Mouse (Mus musculus) brain, embryonic 14.5 days (tissue): Measurements from ENCODE around the gene Slc25a30. TPM values are rescaled to one million over a fixed set of nuclear protein-coding genes. Genes with fewer than 3 reads are reported as not detected.
A peak's percentile ranks its signal among the peaks of the same experiment; 100 is the strongest.
"Not testable (repeated sequence)": the region's sequence is repeated elsewhere in the genome, so short reads cannot be mapped to it uniquely, and the experiment has no call there.

Source experiments
- DNase-seq: peaks from one replicate; pipeline ENCODE4 v3.0.0-alpha.2; 2011; ENCODE audit warnings: low read depth
- CTCF ChIP-seq: fragments of 200-500 bp; IDR thresholded peaks from 2 replicates; pipeline ENCODE4 v1.5.1; 2012; ENCODE audit warnings: inconsistent platforms, mild to moderate bottlenecking, moderate library complexity, borderline replicate concordance; ENCODE audit not compliant: insufficient read depth, insufficient read length; ENCODE audit errors: extremely low read depth
- POLR2A ChIP-seq: fragments of 200-500 bp; IDR thresholded peaks from 2 replicates; pipeline ENCODE4 v1.6.1; 2012; ENCODE audit warnings: mild to moderate bottlenecking, inconsistent platforms, borderline replicate concordance; ENCODE audit not compliant: poor library complexity, insufficient read depth, insufficient read length, severe bottlenecking; ENCODE audit errors: extremely low read depth
- polyA plus RNA-seq: library from polyadenylated mRNA; depleted of rRNA; stranded (reverse); fragments of >200 nt; gene quantifications from 2 replicates; pipeline ENCODE4 v1.2.3, GENCODE M21; 2012; rRNA removed

Gene Slc25a30
- polyA plus RNA-seq: 15.1 and 18.3 TPM in 2 replicates

DNA sequence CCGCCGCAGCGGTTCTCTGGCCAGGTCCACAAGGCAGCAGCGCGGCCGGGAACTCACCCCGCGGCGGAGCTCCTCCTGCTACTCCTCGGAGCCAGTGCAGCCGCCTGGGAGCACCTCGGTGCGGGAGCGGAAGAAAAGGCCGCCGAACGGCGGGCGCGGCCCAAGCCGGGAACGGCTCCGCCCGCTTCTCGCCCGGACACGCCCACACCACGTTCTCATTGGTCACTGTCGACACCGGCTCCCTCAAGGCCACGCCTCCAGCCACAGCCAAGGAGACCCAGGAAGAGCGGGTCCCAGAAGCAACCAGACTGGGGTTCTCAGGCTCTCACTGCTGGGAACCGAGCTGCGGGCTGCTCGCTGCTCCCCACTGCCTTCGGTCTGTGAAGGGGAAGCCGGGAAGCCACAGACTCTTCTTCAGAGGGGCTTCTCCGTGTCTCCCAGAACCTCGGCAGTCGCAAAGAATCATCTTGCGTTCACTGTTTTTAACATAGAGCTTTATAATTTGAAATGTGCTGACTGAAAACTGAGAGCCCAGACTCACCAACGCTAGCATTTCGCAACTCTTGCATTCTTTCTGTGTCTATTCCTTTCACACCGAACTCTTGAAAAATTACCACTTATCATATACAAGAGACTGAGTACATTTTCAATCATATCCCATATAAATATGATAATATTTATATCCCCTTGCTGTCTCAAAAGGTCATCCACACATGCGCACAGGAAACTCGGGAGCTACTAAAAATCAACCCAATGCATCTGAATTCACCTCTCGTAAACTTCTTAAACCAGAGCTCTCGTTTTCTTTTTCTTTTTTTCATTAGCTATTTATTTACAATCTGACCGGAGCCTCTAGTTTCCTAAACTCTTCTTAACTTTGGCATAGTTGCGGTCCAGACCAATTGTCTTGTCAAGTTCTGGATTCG lies at the start of gene Slc25a30:
Slc25a30 (minus strand) TSS at position 170 of the 926 bp plus-strand sequence.
- peak; percentile 99 for DNase-seq

DNA sequence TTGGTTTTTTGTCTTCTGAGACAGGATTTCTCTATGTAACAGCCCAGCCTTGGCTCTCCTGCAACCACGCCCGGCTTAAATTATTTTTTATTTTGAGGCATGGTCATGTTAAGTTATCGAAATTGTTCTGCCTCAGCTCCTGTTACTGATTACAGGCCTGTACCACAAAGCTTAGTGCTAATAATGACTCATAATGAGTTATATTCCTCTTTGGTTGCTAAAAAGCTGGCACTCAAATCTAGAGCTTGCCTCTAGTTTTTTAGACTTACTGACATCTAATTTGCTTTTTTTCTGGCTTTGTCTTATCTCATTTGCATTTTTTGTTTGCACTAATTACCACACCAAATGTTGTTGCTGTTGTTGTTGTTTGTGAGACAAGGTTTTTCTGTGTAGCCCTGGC lies 49.7 kb upstream of the Slc25a30 start:
- TF ChIP-seq CTCF (no peak), POLR2A (no peak)

More for the DNA sequence above, at the start of gene Slc25a30:
- TF ChIP-seq CTCF (no peak), POLR2A (peak; percentile 89)

DNA sequence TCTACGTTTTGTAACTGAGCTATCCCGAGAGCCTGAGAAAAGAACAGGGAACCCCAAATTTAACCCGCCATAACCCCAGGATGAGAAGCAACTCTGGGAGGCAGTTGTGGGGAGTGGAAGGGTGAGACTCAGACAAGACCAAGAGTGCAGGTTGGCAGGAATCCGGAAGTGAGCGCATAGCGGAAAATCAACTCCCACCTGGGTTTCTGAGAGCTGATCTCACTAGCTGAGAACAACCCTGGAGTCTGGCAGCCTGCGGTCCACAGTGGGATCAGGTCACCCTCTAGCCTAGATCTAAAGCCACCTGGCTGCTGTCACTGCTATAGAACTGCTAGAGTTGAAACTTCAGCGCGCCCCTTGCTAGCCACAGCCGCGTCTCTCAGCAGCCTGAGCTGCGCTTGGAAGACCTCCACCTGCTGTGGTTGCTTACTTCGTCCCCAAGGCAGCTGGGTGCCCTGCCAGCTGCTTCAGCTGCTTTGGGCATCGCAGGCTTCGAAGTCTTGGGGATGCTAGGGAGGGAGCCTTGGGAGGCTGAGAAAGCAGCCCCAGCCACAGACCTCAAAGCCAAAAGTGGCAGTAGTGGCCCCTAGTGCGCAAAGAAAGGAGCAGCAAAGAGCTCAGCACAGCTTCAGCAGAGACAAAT lies 48.0 kb upstream of the Slc25a30 start:
- no peak for TF ChIP-seq POLR2A
- TF ChIP-seq CTCF: no peak
- peak; percentile 57 for DNase-seq

More for the DNA sequence above, 49.7 kb upstream of the Slc25a30 start:
- DNase-seq: no peak

DNA sequence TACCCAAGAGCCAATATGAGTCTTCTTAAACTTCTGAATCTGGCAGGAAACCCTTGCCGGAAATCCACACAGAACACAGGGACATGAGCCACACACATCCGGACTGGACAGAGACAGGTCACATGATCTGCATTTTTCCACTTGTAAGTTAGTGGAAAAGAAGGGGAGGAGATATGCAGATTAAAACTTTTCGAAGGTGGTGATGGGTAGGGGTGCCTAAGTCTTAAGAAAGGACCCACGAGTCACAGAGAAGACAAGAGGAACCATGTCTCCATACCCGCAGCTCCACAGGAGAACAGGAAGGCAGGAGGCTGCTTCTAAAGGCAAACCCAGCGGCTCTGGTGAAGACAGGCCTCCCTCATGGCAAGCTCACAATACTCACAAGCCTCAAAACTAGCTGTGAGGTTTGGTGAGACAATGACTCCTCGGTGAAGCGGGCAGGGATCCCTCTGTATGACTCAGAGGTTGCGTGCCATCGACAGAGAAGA lies 47.5 kb upstream of the Slc25a30 start:
- DNase-seq: peak; percentile 93
- TF ChIP-seq CTCF (no peak), POLR2A (no peak; the same call in 1 of the 2 replicates)

DNA sequence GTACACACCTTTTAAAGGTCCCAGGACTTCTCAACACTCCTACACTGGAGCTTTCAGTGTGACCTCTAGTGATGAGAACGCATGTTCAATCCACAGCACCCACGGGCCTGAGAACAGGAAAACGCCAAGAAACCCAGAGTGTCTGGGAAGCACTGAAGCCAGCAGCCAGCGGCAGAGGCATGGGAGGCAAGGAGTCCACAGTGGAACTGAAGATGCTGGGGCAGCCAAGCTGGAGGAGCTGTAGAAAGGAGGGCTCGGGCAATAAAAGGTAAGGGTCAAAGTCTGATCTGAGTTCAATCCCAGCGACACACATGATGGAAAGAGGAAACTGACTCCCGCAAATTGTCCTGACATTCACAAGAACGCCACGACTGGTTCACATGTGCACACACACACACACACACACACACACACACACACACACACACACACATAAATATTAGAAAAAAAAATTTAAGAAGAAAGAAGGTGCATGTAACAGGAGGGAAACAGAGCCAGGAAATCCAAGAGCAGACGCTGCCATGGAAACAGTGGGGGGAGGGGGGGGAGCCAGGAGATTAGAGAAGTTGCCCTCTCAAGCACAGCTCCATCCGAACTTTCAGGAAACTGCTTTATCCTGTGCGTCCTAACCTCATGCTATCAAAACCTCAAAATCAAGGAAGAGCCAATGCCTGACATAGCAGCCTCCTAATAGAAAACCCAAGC lies 46.9 kb upstream of the Slc25a30 start:
- DNase-seq: no peak
- TF ChIP-seq CTCF (no peak), POLR2A (no peak)

DNA sequence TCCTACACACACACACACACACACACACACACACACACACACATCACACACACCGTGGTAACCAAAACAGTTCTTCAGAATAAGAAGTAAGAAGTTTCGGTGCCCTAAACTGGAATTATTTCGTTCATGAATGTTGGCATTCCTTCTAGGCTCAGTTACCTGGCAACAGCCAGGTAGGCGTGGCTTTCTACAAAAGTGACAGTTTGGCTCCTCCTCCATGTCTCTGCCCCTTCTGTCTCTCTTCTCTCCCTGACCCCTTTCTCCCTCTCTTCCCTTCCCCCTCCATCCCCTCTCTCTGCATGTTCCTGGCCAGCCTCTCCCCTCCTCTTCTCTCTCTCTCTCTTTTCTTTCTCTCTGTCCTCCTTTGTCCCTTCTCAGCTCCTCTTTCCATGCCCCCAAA lies 46.1 kb upstream of the Slc25a30 start:
- TF ChIP-seq POLR2A (no peak), CTCF (no peak)
- peak; percentile 46 for DNase-seq

DNA sequence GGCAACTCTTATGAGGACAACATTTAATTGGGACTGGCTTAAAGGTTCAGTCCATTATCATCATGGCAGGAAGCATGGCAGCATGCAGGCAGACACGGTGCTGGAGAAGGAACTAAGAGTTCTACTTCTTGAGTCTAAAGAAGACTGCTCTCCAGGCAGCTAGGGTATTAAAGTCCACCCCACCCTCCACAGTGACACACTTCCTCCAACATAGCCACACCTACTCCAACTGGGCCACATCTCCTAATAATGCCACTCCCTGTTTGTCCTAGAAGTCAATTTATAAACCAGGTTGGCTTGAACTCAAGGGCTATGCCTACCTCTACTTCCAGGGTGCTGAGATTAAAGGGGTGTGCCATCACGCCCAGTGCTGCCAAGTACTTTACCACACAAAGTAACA lies 45.2 kb upstream of the Slc25a30 start:
- TF ChIP-seq POLR2A: no peak
- TF ChIP-seq CTCF: no peak
- DNase-seq: no peak

DNA sequence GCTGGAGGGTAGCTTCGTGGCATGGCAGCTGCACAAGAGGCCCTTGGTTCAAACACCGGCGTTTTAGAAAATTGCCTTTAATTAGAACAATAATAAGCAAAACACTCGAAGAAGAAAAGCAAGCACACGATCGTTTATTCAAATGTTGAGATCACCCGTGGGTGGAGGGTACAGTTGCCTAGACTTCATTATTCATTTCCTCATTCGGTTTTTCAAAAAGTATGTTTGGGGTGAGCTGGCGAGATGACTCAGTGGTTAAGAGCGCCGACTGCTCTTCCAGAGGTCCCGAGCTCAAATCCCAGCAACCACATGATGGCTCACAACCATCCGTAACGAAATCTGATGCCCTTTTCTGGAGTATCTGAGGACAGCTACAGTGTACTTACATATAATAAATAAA lies 43.0 kb upstream of the Slc25a30 start:
- DNase-seq: not testable (repeated sequence)

DNA sequence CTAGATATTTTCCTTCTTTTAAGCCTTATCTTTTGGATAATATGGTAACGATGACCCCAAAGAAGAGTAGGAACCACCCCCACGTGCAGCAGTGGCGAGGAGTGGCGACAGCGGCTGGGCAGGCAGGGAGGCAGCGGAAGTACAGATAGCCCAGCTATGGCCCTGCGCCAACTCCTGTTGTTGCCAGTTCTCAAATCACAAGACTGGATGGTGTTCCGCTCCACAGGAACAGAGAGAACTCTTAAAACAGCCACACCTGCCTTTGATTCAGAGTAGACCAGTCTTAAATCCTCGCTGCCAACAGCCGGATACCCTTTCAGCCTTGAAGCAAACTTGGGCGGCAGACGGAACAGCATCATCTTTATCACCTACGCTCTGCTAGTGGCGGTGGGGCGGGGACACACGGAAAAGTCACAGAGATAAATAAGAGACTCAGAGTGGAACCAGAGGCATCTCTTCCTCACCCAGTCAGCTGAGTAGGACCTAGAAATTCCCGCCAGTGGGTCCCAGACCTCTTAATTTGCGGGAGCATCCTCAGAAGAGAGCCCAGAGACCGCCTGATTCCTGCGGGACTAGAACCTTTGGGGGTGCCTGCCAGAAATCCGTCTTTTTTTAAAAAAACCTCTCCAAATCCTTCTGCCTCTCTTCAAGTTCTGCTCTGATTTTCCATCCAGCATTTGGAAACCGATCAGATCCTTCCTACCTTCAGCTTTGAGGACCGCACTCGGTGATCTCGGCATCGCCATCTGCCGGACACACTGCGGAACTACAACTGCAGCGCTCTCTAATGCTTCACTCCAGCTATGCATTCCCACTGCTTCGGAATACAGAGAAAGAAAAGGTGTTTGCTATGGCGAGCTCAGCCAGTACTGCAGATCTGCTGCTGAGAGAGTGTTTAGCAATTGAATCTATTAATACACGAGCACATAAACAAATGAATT lies 42.3 kb upstream of the Slc25a30 start:
- TF ChIP-seq CTCF: peak; percentile 99
- no peak for TF ChIP-seq POLR2A

DNA sequence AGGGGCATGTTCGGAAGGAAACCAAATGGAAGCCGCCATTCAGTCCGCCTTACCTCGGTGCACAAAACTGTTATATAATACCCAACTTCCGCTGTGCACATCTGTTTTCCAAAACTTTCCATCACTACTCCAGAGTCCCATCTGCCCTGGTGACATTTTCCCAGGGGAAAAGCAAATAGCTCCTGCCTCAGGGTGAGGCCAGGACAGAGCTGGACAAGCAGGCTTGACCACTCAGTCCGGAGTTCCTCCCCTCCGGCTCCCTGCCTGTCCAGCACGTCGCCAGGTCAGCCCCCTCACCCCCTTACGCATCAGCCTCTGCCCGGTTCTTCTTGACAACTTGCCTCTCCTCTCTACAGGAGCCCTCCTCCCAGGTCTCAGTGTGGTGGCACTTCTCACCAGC lies 41.4 kb upstream of the Slc25a30 start:
- no peak for DNase-seq
- no peak for TF ChIP-seq CTCF

More for the DNA sequence above, 42.3 kb upstream of the Slc25a30 start:
- DNase-seq: peak; percentile 93

DNA sequence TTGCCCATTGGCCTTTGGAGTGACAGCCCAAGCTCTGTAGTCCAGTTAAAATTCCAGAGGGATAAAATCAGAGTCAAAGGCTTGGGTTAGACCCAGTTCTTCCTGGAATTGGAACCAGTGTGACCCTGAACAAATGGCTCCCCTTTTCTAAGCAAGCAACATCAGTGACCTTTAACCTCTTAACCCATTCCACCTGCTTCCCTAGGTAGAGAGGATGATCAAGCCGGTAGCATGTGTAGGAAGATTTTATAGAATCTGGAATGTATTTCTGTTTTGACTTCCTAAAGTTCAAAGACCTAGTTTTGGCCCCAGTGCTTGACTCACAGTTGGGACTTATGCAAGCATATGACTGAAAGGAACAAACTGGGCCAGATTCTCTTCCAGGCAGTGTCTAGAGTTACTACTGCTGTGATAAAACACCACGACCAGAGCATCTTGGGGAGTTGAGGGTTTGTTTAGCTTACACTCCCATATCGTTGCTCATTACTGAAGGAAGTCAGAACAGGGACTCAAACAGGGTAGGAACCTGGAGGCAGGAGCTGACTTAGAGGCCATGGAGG lies 40.1 kb upstream of the Slc25a30 start:
- no peak for DNase-seq
- TF ChIP-seq CTCF: no peak
- TF ChIP-seq POLR2A: no peak

DNA sequence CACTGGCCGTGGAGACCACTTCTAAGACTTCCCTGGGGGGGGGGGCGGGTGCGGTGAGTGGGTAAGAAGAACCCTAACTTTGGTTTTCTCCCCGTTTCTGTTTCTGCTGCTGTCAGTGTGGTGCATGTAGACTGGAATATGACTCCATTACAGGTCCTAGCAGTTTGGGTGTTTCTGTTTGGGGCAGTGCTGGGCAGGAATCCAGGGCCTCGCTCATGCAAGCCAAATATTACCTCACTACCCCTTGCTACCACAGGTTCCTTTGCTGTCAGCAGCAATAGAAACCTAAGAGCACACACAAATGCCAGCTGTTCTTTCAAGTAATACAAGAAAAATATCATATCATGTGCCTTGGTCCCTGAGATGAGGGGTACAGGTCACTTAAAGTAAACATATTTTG lies 33.2 kb upstream of the Slc25a30 start:
- DNase-seq: peak; percentile 40
- no peak for TF ChIP-seq CTCF
- TF ChIP-seq POLR2A: no peak
